Mouse (Mus musculus) thymus, adult 2 months (tissue): ENCODE data around the gene Crtap. TPM values are rescaled to one million over a fixed set of nuclear protein-coding genes. Genes with fewer than 3 reads are reported as not detected.
"Not testable (repeated sequence)": the region's sequence is repeated elsewhere in the genome, so short reads cannot be mapped to it uniquely, and the experiment has no call there.

Source experiments
- DNase-seq: peaks from one replicate; pipeline ENCODE4 v3.0.0; 2021
- H3K27ac ChIP-seq: fragments of 200-500 bp; 2 replicates; pipeline ENCODE4 v1.5.1; 2012; ENCODE audit warnings: low read length, control low read depth; ENCODE audit not compliant: control insufficient read depth, insufficient read depth
- H3K27me3 ChIP-seq: fragments of 200-500 bp; 2 replicates; pipeline ENCODE4 v1.6.1; 2012; ENCODE audit warnings: mild to moderate bottlenecking, low read length, moderate library complexity, mixed read lengths; ENCODE audit not compliant: control insufficient read depth, insufficient read depth
- H3K36me3 ChIP-seq: fragments of 200-500 bp; 2 replicates; pipeline ENCODE4 v1.6.1; 2012; ENCODE audit warnings: mild to moderate bottlenecking, low read length, moderate library complexity; ENCODE audit not compliant: control insufficient read depth, insufficient read depth
- H3K4me1 ChIP-seq: fragments of 200-500 bp; replicated peaks from 2 replicates; pipeline ENCODE4 v1.6.1; 2012; ENCODE audit warnings: low read length; ENCODE audit not compliant: control insufficient read depth, insufficient read depth
- H3K4me3 ChIP-seq: fragments of 200-500 bp; 2 replicates; pipeline ENCODE4 v1.5.1; 2012; ENCODE audit warnings: mild to moderate bottlenecking, low read length, control low read depth, moderate library complexity; ENCODE audit not compliant: control insufficient read depth, insufficient read depth
- CTCF ChIP-seq: fragments of 200-500 bp; IDR thresholded peaks from 2 replicates; pipeline ENCODE4 v1.5.1; 2012; ENCODE audit warnings: mild to moderate bottlenecking, control low read depth, low read length, moderate library complexity, borderline replicate concordance; ENCODE audit not compliant: control insufficient read depth, poor library complexity, insufficient read depth; ENCODE audit errors: extremely low read depth
- POLR2A ChIP-seq: fragments of 200-500 bp; IDR thresholded peaks from 2 replicates; pipeline ENCODE4 v1.6.1; 2012; ENCODE audit warnings: mild to moderate bottlenecking, low read length, control low read depth, moderate library complexity; ENCODE audit not compliant: control insufficient read depth, poor library complexity, insufficient read depth; ENCODE audit errors: extremely low read depth
- WGBS: fragments of 180-500 bp; shearing (Covaris S2); methylation state at CpG from one replicate; pipeline ENCODE4 v1.1.7; 2018; 5-methylcytosine and 5-hydroxymethylcytosine counted together
- polyA plus RNA-seq: library from polyadenylated mRNA; depleted of rRNA; stranded (reverse); fragments of >200 nt; gene quantifications from 2 replicates; pipeline ENCODE4 v1.2.3, GENCODE M21; 2012

Crtap gene
- polyA plus RNA-seq, 1 experiment: 34.0 TPM

- Histone ChIP-seq H3K27me3 (no peaks in the 10 kb centered on the region), H3K36me3 (peaks cover under 1% of the 10 kb centered on the region; the same call in 1 of the 2 replicates), H3K4me3 (peak overlapping the region; percentile 83), H3K27ac (peak overlapping the region; percentile 55; the same call in 1 of the 2 replicates), H3K4me1 (peaks cover 10% of the 10 kb centered on the region)
- 9% methylated on average over 5 of the region's 5 CpGs for WGBS
- no peak for TF ChIP-seq CTCF
- no peak for TF ChIP-seq POLR2A
- DNase-seq: no peak
These were observed 10.1 kb upstream of the Crtap start for GRCm38 (mm10) chr9:114400588-114400948.

GRCm38 (mm10) chr9:114399680-114400079 lies 9.2 kb upstream of the Crtap start:
- TF ChIP-seq CTCF (no peak), POLR2A (no peak)
- no peak for DNase-seq
- Histone ChIP-seq H3K36me3 (no peaks in the 10 kb centered on the region), H3K4me3 (no peak overlapping the region), H3K27ac (no peak overlapping the region), H3K27me3 (no peaks in the 10 kb centered on the region), H3K4me1 (peaks cover 10% of the 10 kb centered on the region)
- 96% methylated on average over 12 of the region's 12 CpGs for WGBS

GRCm38 (mm10) chr9:114395258-114395657 lies 4.8 kb upstream of the Crtap start:
- Histone ChIP-seq H3K27me3 (no peaks in the 10 kb centered on the region), H3K4me1 (0 out of 2 replicates have a peak, but pooled peaks cover 2% of the 10 kb centered on the region), H3K27ac (no peak overlapping the region), H3K4me3 (no peak overlapping the region), H3K36me3 (no peaks in the 10 kb centered on the region)
- DNase-seq: no peak
- no peak for TF ChIP-seq POLR2A
- no peak for TF ChIP-seq CTCF
- 81% methylated on average over 4 of the region's 4 CpGs for WGBS

- TF ChIP-seq POLR2A (no peak), CTCF (no peak)
- WGBS: 75% methylated on average over 8 of the region's 8 CpGs
- no peaks in the 10 kb centered on the region for H3K27me3 ChIP-seq
These were observed 4.2 kb upstream of the Crtap start for GRCm38 (mm10) chr9:114394677-114395076.

GRCm38 (mm10) chr9:114394136-114394535 lies 3.7 kb upstream of the Crtap start:
- not testable (repeated sequence) for H3K4me1 ChIP-seq, H3K4me3 ChIP-seq, H3K27ac ChIP-seq, DNase-seq, H3K36me3 ChIP-seq, H3K27me3 ChIP-seq
- WGBS: 85% methylated on average over 6 of the region's 6 CpGs

More at GRCm38 (mm10) chr9:114394677-114395076, 4.2 kb upstream of the Crtap start:
- no peak for DNase-seq
- no peak overlapping the region for H3K4me3 ChIP-seq
- H3K4me1 ChIP-seq: 0 out of 2 replicates have a peak, but pooled peaks cover 2% of the 10 kb centered on the region
- H3K36me3 ChIP-seq: no peaks in the 10 kb centered on the region
- H3K27ac ChIP-seq: no peak overlapping the region

- Histone ChIP-seq H3K4me1 (0 out of 2 replicates have a peak, but pooled peaks cover 2% of the 10 kb centered on the region), H3K27ac (no peak overlapping the region)
These were observed 237 bp upstream of the Crtap start for GRCm38 (mm10) chr9:114390749-114391075.

GRCm38 (mm10) chr9:114389371-114389904 lies 1.0 kb downstream of the Crtap start:
- Histone ChIP-seq H3K4me1 (0 out of 2 replicates have a peak, but pooled peaks cover 2% of the 10 kb centered on the region), H3K27me3 (no peaks in the 10 kb centered on the region), H3K36me3 (no peaks in the 10 kb centered on the region), H3K4me3 (no peak overlapping the region), H3K27ac (no peak overlapping the region)
- no peak for TF ChIP-seq CTCF
- TF ChIP-seq POLR2A: no peak
- WGBS: 91% methylated on average over 8 of the region's 8 CpGs
- DNase-seq: peak; percentile 22

More at GRCm38 (mm10) chr9:114390749-114391075, 237 bp upstream of the Crtap start:
- Histone ChIP-seq H3K36me3 (no peaks in the 10 kb centered on the region), H3K4me3 (peak overlapping the region; percentile 83), H3K27me3 (no peaks in the 10 kb centered on the region)
- DNase-seq: no peak
- WGBS: 2% methylated on average over 10 of the region's 10 CpGs
- TF ChIP-seq CTCF (no peak), POLR2A (no peak)
